Mouse (Mus musculus): ENCODE results near the gene Lamtor4.

GRCm38 (mm10) chr5:138281798-138282197 is 26.5 kb downstream of the Lamtor4 start:
- TF ChIP-seq POLR2A (IDR thresholded peaks at IDR 0.05; ENCODE audit: low read depth, low read length) (no peak), CTCF (IDR thresholded peaks at IDR 0.05; ENCODE audit: extremely low read depth, insufficient read depth, insufficient read length, insufficient replicate concordance) (no peak)

All from spleen, adult 2 months (tissue).